Mouse (Mus musculus): ENCODE measurements around the gene Cabp2.
"Not testable (repeated sequence)": the region's sequence is repeated elsewhere in the genome, so short reads cannot be mapped to it uniquely, and the experiment has no call there.

Gene Cabp2

DNA sequence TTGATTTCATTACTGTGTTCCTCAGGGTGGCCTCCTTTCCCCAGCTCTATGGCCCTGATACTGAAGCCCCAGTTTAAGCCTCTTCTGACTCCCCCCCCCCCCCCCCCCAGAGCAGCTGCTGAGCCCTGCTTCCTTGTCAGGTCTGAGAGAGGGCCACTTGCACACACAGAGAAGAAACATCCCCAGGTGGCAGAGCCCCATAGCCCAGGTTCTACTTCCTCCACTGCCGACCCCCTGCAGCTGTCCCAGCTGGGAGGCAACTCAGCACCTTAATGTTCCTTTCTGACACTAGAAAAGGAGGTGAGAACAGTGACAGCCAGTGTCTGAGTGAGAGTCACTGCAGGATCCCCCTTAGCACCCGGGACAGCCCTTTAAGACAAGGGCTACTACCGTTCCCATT, 22.4 kb downstream of the Cabp2 start:
- no peak for DNase-seq

- no peak for DNase-seq
Measured at GRCm38 (mm10) chr19:4104675-4105194, 23.4 kb downstream of the Cabp2 start.

- no peak for DNase-seq
Measured at GRCm38 (mm10) chr19:4106654-4107053, 25.3 kb downstream of the Cabp2 start.

DNA sequence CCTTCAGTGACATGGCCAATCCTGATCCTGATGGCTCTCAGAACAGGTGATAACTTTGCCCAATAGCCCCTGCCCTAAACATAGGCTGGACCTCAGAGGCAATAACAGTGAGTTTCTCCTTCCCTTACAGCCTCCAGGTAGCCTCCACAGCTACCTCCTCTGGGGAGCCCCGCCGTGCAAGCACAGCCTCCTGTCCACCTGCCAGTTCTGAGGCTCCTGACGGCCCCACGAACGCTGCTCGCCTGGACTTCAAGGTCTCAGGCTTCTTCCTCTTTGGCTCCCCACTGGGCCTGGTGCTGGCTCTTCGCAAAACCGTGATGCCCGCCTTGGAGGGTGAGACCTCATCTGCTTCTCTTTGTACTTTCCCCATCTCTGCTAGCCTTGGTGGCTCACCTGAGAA, 27.2 kb downstream of the Cabp2 start:
- DNase-seq: no peak

DNA sequence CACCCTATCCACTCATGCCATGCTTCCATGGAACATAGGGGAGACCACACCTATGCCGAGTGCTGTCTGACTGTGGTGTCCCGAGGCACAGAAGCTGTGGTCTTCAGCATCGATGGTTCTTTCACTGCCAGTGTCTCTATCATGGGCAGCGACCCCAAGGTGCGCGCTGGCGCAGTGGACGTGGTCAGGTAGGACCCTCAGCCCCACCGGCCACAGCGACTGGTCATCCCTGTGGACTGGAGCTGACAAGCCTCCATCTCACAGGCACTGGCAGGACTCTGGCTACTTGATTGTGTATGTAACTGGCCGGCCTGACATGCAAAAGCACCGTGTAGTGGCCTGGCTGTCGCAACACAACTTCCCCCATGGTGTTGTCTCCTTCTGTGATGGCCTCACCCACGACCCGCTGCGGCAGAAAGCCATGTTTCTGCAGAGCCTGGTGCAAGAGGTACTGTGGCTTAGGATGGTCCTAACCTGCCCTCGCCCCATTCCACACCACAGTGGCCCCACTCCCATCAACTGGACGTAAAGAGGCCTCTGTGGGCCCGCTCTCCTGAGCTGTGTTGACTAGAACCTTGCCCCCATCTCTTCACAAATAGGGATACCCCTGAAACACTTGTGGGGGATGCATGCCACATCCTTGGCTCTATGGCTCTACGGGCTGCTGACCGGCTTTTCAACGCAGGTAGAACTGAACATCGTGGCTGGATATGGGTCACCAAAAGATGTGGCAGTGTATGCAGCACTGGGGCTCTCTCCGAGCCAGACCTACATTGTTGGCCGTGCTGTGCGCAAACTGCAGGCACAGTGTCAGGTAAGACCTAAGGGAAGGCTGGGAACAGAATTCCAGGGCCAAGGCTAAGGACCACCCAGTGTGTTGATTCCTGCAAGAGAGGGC, 30.9 kb downstream of the Cabp2 start:
- no peak for DNase-seq

DNA sequence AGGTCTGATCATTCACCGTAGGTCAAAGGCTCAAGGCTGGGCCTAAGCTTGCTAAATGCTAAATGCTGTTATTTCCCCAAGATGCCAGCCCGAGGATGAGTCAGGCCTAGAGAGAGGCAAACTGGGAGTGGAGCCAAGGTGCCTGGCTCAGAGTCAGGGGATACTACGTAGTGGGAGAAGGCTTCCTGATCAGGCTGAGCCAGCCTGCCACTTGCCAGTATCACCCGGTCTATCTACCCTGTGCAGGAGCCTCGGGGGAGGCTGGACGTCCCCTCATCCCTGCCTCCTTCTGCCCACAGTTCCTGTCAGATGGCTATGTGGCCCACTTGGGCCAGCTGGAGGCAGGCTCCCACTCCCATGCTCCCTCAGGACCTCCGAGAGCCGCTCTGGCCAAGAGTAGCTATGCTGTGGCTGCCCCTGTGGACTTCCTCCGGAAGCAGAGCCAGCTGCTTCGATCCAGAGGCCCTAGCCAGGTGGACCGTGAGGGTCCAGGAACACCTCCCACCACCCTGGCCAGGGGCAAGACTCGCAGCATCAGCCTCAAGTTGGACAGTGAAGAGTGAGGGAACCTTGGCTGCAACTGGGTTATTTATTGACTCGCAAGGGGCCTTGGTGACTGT, 31.9 kb downstream of the Cabp2 start:
- DNase-seq: peak; percentile 41

DNA sequence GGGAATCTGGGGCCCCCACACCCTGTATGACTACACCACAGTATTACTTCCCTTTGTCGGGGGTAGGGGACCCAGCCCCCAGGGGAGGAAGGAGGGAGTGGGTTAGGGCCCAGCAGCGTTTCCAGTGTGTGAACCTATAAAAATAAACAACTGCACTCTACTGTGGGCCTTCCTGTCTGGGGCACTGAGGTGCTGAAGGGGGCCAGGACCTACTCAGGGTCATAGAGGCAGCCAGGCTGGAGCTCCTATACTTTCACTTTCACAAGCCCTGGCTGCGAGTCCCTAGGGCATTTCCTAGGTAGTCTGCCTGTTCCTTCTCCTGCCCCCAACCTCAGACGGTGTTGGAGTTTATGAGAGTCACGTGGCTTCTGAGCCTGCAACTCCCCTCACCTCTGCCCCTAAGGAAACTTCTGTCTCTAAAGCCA, 32.4 kb downstream of the Cabp2 start:
- no peak for DNase-seq

- no peak for DNase-seq
Measured at GRCm38 (mm10) chr19:4114551-4114950, 33.2 kb downstream of the Cabp2 start.

DNA sequence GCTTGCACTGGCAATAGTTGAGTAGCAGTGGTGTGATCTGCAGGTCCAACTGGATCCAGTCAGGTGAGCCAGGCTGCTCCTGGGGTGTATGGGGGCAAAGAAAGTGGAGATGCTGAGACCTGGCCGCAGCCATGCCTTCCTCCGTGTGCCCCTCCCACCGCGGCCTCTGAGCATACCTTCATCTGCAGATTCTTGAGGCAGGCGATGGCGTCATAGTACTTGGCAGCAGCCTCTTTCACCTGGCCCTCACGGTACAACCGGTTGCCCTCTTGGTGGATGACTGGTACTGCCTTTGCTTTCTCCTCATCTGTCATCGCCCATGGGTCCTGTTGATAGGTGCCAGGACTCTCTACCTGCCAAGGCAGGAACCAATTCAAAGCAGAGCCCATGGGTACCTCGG, 33.8 kb downstream of the Cabp2 start:
- DNase-seq: no peak

- DNase-seq: no peak
Measured at GRCm38 (mm10) chr19:4115816-4116215, 34.4 kb downstream of the Cabp2 start.

GRCm38 (mm10) chr19:4117006-4117405, 35.6 kb downstream of the Cabp2 start:
- DNase-seq: no peak

GRCm38 (mm10) chr19:4118350-4118749, 37.0 kb downstream of the Cabp2 start:
- DNase-seq: no peak

GRCm38 (mm10) chr19:4119716-4120487, 38.5 kb downstream of the Cabp2 start:
- DNase-seq: no peak

GRCm38 (mm10) chr19:4120496-4120895, 39.1 kb downstream of the Cabp2 start:
- no peak for DNase-seq

DNA sequence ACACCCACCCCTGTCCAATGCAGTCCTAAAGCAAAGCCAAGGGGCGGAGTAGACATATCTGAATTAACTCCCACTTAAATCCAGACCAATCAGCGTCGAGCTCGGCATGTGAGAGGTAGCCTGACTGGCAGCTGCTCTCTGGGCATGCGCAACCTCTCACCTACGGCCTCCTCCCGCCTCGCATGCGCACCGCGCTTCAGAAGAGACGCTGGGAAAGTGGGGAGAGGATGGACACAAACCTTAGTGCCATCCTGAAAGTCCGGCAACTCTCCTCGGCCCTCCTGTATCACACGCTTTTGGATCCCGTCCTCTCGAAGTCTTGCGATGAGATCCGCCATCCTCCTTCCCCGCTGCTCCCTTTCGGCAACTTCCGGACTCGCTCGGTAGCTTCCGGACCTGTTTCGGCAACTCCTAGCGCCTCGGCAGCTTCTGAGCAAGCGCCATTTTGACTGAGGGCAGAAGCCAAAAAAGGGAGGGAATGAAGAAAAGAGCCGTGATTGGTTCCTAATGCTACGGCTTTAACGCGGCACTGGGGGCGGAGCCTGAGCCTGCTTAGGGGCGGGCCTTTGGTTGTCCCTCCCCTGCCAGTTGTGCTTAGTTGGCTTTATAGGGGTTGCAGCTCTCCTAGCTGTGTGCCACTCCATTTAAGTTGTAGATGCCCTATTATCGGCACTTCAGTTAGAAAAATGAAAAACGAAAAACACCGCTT, 39.9 kb downstream of the Cabp2 start:
- peak; percentile 98 for DNase-seq

GRCm38 (mm10) chr19:4121896-4122295, 40.5 kb downstream of the Cabp2 start:
- DNase-seq: not testable (repeated sequence)

DNA sequence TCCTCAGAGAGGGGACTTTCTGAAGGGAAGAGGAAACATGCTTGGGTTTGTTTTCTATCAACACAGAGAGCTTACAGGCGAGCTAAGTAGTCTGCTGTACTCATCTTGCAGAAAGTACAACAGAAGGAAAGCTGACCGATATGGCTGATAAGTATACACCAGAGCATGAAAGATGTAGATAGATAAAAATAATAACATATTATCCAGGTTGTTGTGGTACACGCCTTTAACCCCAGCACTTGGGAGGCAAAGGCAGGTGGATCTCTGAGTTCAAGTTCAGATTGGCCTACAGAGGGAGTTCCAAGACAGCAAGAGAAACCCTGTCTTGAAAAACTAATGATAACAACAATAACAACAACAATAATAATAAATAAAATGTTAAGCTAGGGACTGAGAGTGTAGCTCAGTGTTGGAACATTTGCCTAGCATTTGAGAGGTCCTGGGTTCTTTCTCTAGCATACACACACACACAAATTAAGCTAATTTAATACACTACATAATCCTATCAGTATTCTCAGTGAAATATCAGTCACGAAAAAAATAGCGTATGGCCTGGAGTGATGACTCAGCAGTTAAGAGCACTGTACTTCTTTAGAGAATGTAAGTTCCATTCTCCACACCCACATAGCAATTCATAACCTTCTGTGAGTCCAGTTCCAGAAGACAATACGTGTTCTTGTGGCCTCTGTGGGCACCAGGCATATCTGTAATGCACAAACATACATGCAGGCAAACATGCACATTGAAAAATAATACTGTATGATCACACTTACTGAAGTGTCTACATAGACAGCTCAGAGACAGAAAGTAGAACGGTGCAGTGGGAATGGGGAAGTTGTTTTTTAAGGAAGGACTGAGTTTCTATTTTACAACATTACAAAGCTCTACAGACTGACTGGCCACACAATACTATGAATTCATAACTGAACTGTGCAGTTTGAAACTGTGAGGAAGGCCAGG, 41.3 kb downstream of the Cabp2 start:
- no peak for DNase-seq

GRCm38 (mm10) chr19:4124432-4124831, 43.1 kb downstream of the Cabp2 start:
- no peak for DNase-seq

DNA sequence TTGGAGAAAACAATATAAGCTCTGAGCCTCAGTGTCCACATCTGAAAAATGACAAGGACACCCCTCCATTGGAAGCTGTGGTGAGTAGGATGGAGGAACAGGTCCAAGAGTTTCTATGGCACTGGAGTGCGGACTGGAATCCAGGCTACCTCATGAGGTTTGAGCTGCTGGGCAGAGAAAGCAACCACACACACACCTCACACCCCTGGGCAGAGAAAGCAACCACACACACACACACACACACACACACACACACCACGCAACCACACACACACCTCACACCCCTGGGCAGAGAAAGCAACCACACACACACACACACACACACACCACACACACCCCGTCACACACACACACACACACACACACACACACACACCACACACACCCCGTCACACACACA, 43.9 kb downstream of the Cabp2 start:
- not testable (repeated sequence) for DNase-seq

GRCm38 (mm10) chr19:4125741-4126696, 44.6 kb downstream of the Cabp2 start, which contains the start of gene Aip:
Gene Aip (minus strand): TSS chr19:4125858.
- DNase-seq: peak; percentile 100
